Mouse (Mus musculus) ovary, postnatal 14 days (tissue): ENCODE measurements around the gene Zfp945.
"Not testable (repeated sequence)": the region's sequence is repeated elsewhere in the genome, so short reads cannot be mapped to it uniquely, and the experiment has no call there.

Experiments
- DNase-seq: peaks from one replicate; pipeline ENCODE4 v3.0.0; 2022; ENCODE audit warnings: low spot score

Gene Zfp945

DNA sequence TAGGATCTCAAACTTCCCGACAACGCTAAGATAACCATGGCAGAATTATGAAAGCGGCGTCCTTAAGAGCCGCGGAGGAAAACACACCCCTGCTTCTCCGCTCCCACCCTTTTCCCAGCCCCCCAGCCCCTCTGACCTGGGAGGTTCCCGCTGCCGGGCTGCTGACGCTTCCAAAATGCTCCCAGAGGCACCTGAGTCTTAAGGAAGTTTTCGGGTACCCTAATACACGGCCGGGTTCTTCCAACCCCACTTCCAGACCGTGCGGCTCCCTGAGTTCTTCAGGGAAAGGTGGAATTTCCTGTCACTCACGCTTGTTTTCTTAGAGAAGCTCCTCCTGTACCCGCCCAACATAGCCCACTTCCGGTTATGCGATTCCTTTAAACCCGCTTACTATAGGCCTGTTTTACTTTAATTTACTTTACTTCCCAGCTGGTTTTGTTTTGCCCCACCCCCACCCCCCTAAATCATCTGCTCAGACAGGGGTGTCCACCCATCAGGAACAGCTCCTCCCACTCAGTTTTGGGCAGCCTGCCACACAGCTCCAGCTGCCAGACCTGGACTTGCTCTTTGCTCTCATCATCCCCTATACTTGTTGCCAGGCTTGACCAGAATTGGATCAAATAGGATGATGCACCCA is at the start of gene Zfp945:
Zfp945 (minus strand) TSS at position 290 of the 637 bp plus-strand sequence.
- peak; percentile 64 for DNase-seq

DNA sequence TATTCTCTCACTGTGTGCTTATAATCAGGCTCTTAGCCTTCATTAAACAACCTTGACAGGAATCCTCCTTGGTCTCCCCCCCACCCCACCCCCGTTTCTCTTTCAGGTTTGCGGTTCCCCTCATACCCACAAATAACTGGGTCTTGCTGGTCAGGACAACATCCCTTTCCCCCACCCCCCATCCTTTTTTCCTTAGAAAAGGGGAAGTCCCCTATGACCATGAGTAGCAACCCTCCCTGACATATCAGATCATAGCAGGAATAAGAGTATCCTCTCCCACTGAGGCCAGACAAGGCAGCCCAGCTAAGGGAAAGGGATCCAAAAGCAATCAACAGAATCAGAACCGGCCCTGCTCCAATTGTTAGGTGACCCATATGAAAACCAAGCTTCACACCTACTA is 21.4 kb upstream of the Zfp945 start:
- DNase-seq, result no peak

DNA sequence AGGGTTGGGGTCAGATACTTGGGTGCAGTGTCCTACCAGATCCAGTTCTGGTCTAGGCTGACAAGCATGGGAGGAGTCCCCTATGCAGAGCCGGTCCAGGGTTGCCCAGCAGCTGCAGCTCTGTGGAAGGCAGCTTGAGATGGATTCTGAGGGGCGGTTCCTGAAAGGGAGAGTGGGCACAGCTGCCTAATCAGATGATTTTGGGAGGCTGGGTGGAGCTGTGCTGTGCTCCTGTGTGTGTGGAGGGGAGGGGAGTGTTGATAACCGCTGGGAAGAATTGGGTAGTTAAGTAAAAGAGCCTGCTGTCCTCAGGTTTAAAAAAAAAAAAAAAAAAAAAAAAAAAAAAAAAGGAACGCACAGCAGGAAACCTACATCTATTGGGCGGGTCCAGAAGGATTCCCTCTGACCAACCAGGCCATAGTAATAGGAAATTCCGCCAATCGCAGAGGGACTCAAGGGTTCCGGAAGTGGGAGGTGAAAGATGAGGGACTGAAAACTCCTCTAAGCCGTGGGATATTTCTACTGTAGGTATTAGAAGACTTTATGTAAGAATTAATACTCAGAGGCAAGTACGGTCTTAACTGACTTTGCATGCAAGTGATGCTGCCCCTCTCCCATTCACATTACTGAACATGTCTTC is 17.2 kb upstream of the Zfp945 start:
- DNase-seq, result no peak

DNA sequence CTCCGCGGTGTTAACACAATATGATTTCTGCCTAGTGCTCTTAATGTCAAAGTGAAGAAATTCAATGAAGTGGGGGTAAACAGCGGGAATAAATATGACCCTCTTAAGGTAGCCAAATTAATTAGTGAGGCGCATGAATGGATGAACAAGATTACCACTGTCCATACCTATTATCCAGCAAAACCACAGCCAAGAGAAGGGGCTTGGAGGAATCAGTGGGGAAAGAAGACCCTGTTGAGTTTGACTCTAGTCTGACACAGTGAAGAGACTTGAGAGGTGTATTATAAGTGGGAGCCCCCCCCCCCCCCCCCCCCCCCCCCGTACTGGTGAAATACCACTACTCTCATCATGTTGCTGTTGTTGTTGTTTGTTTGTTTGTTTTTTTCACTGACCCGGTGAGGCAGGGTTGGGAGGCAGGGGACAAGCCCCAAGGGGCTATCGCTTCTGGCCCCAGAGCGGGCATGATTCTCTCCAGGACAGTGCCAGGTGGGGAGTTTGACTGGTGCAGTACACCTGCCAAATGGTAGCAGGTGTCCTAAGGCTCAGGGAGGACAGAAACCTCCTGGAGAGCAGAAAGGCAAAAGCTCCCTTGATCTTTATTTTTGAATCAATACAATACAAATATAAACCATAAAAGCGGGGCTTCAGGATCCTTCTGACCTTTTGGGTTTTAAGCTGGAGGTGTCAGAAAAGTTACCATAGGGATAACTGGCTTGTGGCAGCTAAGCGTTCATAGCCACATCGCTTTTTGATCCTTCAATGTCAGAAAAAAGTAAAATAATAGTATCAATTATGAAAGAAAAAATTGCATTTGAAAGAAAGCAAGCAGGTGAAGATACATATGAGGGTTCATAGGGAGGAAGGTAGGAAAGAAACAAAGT is 10.7 kb upstream of the Zfp945 start:
- no peak for DNase-seq

DNA sequence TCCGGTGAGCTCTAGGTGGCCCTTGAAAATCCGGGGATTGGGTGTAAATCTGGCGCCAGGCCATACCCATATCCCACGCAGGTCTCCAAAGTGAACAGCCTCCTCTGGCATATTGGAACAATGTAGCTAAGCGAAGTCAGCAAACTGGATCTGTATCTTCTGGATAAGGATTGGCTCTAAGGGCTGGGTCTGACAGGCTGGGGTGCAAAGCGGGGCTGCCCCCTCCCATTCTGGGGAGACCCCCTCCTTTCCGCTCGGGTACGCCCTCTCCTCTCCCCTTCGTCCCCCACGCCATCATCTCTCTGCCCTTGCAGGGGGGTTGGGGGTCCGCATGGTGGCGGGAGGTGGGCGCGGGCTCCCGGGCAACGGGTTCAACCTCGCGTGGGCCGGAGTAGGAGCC is 9.4 kb upstream of the Zfp945 start:
- DNase-seq, result no peak

DNA sequence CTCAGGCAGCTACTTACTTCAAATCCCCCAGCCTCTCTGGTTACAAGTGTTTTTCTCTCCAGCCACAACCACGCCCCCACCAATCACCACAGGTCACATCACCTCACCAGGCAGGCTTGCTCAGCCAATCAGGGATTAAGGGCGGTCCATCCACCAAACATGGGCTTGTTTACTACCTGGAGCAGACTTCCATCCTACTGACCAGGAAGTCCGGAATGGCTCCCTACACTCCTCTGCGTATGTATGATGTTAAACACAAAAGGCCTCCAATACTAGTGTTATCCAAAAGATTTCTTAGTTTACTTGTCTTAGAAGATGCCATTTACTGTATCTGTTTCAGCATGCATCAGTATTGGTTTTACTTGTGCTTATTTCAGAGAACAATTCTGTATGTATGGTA is 8.6 kb upstream of the Zfp945 start:
- DNase-seq, result not testable (repeated sequence)

DNA sequence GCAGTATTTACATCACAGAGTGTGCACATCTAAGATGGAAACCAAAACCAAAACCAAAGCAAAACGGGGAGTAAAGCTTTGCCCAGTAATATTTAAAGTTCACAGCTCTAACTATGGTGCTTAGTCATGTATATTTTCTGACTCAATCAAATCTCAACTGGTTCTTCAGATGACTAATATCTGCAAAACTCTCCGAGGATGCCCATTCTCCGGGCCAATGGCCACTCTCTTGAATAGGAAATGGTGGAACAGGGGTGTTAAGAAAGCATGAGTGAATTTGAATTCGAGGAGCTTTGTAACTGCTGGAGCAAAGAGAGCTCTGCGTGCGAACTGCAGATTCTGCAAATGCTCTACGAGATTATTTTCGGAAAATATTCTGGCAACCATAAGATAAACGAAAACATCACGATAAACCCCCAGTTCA is 501 bp downstream of the Zfp945 start:
- peak; percentile 1 for DNase-seq

DNA sequence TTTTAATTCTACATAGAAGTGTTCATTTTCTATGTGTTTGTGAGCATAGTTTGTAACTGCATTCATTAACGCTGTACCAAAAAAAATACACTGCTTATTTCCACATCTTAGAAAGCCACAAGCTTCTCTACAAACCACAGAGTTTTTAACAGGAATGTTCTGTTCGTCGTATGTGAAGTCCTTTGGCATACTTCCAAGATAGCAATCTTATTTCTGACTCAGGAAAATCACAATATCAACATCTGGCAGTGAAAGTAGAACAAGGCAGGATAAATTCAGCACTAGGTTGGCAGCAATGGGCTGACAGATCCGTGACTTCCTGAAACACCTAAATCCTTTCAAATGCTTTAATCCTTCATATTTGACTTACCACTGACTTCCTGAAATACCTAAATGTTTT is 45.8 kb downstream of the Zfp945 start:
- no peak for DNase-seq

DNA sequence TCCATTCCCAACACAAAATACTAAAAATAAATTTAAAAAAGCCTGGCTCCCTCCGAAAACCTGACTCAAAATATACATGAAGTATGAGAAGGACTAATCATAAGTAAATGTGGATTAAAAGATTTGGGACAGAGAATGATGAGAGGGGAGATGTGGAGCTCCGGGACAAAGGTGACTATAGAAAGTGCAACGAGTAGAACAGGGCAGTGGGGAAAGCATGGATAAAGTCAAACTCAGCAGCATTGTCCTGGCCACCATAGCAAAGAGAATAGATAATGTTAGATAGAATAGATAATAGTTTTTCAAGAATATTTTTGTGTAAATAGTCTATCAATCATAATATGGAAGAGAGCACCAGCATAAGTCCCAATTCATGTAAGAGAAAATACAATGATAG is 48.7 kb downstream of the Zfp945 start:
- DNase-seq, result no peak

DNA sequence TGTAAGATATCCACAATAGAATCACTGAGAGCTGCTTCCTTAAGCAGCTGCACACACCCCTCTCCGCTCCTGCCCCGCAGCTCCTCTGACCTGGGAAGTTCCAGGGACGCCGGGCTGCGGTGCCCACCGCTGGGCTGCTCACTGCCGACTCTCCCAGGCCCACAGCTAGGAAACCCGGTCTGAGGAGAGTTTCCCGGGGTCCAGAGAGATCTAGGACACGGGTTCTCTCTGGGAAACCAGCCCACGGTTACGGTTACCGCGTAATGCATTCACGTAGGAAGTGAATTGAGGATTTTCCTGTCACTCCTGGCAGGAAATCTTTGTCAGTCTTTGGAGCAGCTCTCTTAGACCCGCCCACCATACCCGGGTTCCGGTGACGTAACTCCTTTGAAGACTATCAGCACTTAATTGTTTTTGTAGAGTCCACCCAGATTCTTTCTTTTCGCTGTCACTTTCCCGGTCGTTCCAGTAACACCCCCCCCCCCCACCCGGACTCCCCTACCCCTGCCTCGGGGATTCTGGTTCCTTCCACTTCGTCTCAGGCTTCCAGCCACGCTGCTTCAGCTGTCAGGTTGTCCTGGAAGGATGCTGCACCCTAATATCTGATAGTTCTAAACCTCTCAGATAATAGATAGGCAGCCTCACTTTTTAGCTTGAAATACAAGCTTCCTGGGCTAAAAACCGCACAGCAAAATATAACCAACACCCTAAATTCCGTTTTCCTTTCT is 49.3 kb downstream of the Zfp945 start:
- peak; percentile 15 for DNase-seq

DNA sequence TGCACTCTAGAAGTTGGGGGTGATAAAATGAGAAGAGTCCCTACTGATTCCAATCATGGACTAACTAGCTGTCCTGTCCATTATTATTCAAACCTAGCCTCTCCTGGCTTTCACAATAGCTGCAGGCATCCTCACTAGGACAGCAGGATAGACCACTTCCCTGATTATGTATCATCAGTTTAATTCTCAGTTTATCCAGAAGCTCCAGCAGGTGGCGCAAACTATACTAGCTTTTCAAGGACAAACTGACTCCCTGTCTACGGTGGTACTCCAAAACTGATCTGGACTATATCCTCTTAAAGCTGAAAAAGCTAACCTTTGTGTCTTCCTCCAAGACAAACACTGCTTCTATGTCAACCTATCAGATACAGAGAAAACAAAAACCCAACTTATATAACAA is 67.2 kb downstream of the Zfp945 start:
- peak; percentile 3 for DNase-seq
